Mouse (Mus musculus): Measurements from ENCODE around the gene Ube2dnl2.

Ube2dnl2 gene

DNA sequence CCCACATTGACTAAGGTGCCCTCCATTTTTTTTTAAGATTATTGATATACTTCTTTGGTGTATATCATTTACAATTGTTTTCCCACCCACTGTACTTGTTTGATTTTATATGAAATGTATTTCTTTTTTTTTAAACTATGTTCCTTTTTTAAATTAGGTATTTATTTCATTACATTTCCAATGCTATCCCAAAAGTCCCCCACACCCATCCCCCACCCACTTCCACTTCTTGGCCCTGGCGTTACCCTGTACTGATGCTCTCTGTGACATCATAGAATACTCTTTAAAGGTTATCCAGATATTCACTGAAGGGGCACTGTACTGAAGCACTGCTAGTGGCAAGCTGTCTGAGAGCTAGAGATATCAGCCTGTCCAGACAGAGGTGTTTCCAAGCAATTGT is at the start of gene Ube2dnl2:
TSS of gene Ube2dnl2 (plus strand) at position 301 of the 400 bp plus-strand sequence.
- CTCF ChIA-PET: no interaction called here

DNA sequence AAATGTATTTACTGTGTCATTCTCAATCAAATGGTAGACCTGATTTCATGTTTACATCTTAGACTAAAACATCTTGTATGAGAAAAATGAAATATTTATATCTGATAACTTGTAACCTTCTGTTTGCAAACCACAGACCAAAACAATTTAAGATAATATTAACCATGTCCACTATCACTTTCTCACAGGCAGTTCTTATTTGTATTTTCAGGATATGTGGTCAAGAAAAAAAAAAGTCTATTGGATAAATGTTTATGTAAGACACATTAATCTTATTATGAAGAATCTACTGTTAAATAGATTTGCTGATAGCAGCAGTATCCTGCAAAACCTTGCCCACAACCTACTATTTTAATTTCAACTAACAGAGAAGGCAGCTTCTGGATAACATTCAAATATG is 11.9 kb upstream of the Ube2dnl2 start:
- CTCF ChIA-PET: no interaction called here

DNA sequence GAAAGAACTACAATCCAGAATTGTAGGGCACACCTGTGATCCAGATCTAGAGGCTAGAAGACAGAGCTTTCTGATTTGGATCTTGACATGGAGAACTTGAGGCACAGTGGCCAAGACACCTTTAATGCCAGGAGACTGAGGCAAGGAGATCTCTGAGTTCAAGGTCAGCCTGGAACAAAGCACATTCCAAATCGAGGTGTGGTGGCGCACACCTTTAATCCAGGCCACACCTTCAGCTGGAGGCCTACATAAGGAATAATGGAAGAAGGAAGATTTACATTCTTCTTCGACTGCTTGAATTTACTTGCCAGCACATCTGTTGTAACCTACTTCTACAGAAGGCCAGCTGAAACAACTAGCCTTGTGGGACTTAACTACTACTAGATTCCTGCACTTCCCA is 9.9 kb upstream of the Ube2dnl2 start:
- CTCF ChIA-PET: no interaction called here

DNA sequence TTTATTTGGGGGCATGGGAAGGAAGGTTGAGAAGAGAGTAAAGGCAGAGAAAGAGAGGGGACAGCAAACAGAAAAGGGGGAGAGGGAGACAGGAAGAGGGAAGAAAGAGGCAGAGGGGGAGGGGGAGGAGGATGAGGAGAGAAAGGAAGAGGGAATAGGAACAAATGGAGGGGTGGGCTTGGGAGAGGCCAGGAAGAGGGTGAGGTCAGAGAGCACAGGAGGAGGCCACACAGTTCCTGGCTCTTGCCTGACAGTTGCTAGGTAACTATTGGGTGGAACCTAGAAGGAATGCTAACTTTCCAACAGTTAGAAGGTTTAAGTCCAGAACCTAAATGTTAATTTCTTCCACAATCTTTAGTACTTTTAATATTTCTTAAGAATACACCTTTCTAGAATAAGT is 4.0 kb upstream of the Ube2dnl2 start:
- CTCF ChIA-PET: no interaction called here

DNA sequence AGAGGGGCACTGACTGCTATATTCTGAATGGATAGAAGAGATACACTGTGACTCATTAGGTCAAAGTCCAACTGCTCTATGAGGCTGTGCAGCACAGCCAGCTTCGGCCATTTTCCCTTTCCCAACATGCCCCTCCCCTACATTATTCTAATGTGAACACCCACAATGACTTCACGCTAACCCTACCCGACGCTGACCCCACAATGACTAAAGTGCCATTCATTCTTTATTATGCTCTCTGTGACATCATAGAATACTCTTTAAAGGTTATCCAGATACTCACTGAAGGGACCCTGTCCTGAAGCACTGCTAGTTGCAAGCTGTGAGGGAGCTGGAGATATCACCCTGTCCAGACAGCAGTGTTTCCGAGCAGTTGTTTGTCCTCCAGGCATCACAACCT is 2.7 kb upstream of the Ube2dnl2 start, which contains the start of gene Ube2dnl1:
TSS of gene Ube2dnl1 (plus strand) at position 301 of the 400 bp plus-strand sequence.
- CTCF ChIA-PET: no interaction called here

DNA sequence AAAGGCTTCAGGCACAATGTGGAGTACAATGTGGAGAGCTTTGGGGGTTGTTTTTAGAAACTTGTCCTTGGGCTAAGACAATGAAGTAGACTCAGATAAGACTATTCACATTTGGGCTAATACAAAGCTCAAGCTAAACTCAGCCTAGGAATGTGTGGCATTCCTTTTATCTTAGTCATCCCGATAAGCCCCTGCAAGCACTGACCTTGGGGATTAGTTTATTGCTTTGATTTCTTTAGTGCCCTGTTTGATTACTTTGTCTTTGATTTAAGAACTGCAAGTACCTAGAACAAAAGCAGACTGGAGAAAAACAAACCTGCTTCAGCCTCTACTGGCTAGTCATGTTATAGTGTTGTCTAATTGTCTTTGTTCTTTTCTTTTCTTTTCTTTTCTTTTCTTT is 47.7 kb downstream of the Ube2dnl2 start:
- CTCF ChIA-PET: no interaction called here
